Mouse (Mus musculus) adrenal gland, postnatal 10 days (tissue): ENCODE data around the gene Epb41l4b. TPM values are rescaled to one million over a fixed set of nuclear protein-coding genes. Genes with fewer than 3 reads are reported as not detected.

Experiments
- DNase-seq: peaks from one replicate; pipeline ENCODE4 v3.0.0; 2021; ENCODE audit warnings: mixed read lengths
- total RNA-seq, 2 experiments: library from RNA; stranded (reverse); gene quantifications; 2 replicates each; pipeline ENCODE4 v1.2.3; 2021

Gene Epb41l4b
- total RNA-seq, 2 experiments from 2014 or later = 8.2 to 8.6 TPM

DNA sequence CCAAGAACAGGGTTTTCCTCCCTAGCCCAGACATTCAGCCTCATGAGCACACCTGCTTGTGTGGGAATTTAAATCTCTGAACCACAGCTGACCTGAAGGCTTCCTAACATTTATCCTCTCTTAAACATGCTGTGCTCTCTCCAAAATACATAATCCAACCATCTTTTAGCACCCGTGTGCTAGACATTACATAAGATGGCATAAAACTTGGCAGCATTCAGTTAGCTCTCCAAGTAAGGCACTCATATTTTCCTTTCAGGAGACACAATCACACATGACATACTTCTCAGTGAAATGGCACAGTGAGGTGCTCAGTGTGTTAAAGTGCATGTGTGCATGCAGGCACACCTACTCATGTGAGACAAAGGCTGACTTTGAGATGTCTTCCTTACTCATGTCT lies 200.7 kb downstream of the Epb41l4b start:
- DNase-seq = no peak

Other genes starting within 250 kb of the Epb41l4b start
- 10 to 100 TPM; 33.4 to 45.3 TPM for gene Tmem245, start 196.0 kb downstream of the Epb41l4b start, total RNA-seq
- under 1 TPM; 0.27 to 0.61 TPM for gene Frrs1l, start 153.0 kb downstream of the Epb41l4b start, total RNA-seq
- gene Ptpn3, start 158.4 kb upstream of the Epb41l4b start, total RNA-seq = 10 to 100 TPM; 18.2 to 21.3 TPM